Mouse (Mus musculus) thymus, adult 2 months (tissue): ENCODE results near the gene Ints11.

Experiments used
- CTCF ChIP-seq: fragments of 200-500 bp; IDR thresholded peaks from 2 replicates; pipeline ENCODE4 v1.5.1; 2012; ENCODE audit warnings: mild to moderate bottlenecking, control low read depth, low read length, moderate library complexity, borderline replicate concordance; ENCODE audit not compliant: control insufficient read depth, poor library complexity, insufficient read depth; ENCODE audit errors: extremely low read depth
- POLR2A ChIP-seq: fragments of 200-500 bp; IDR thresholded peaks from 2 replicates; pipeline ENCODE4 v1.6.1; 2012; ENCODE audit warnings: mild to moderate bottlenecking, low read length, control low read depth, moderate library complexity; ENCODE audit not compliant: control insufficient read depth, poor library complexity, insufficient read depth; ENCODE audit errors: extremely low read depth

GRCm38 (mm10) chr4:155839483-155839910 lies 29.8 kb upstream of the Ints11 start, which contains the start of gene Mxra8:
- no peak for TF ChIP-seq POLR2A
- no peak for TF ChIP-seq CTCF
